Mouse (Mus musculus) megakaryocyte, embryonic 14.5 days (primary cell): ENCODE measurements around the gene 1700028P14Rik.

ENCODE experiments used
- FLI1 ChIP-seq: IDR thresholded peaks from 2 replicates; pipeline ENCODE4 v1.6.1; 2012; ENCODE audit warnings: low read length, inconsistent platforms, mixed read lengths
- GATA1 ChIP-seq: IDR thresholded peaks from 3 replicates; pipeline ENCODE4 v1.6.1; 2012; ENCODE audit warnings: mixed read lengths, low read length, inconsistent platforms, borderline replicate concordance

GRCm38 (mm10) chr19:23643819-23644218 lies 8.8 kb downstream of the 1700028P14Rik start:
- TF ChIP-seq GATA1 (no peak), FLI1 (no peak)
